Mouse (Mus musculus) G1E (cell line): ENCODE measurements around the gene Gm5475.

Experiments used
- CTCF ChIP-seq: IDR thresholded peaks from 2 replicates; pipeline ENCODE4 v1.5.1; 2012; ENCODE audit warnings: low read depth, low read length, inconsistent platforms, mixed read lengths
- GATA1 ChIP-seq: IDR thresholded peaks from 2 replicates; pipeline ENCODE4 v1.6.1; 2012; ENCODE audit warnings: borderline replicate concordance, low read length, inconsistent platforms, mixed read lengths
- POLR2AphosphoS5 ChIP-seq: IDR thresholded peaks from 2 replicates; pipeline ENCODE4 v1.6.1; 2012; ENCODE audit warnings: low read depth, low read length, inconsistent platforms; ENCODE audit not compliant: insufficient replicate concordance
- TAL1 ChIP-seq: conservative IDR thresholded peaks from 2 replicates; pipeline ENCODE4 v1.6.1; 2012; ENCODE audit warnings: low read depth, low read length, inconsistent platforms, mixed read lengths

DNA sequence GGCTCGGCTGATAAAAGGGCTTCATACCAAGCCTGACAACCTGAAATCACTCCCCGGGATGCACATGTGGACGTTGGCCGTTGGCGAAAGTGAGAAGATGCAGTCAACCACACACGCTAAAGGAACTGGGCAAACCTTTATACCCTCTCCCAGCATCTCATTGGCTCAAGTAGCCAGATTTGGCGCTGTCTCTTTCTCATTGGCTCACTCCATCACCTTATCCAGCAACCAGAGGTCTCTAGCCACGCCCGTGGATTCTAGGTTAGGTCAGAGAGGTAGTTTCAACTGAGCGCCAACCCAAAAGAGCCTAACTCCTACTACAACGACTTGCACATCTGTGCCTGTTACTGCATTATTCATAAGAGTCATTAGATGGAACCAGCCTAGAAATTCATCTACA lies 30.5 kb downstream of the Gm5475 start:
- no peak for TF ChIP-seq CTCF
- no peak for TF ChIP-seq GATA1
- no peak for TF ChIP-seq POLR2AphosphoS5
- no peak for TF ChIP-seq TAL1
